Mouse (Mus musculus): ENCODE results near the gene Emilin1. TPM values are rescaled to one million over a fixed set of nuclear protein-coding genes. Genes with fewer than 3 reads are reported as not detected.

Gene Emilin1
- polyA plus RNA-seq, 1 experiment from 2014 or later, result 244 TPM

- Histone ChIP-seq H3K4me1 (peaks cover 21% of the 10 kb centered on the region), H3K36me3 (peaks cover 20% of the 10 kb centered on the region), H3K4me2 (replicated peaks) (peak overlapping the region; percentile 74), H3K9ac (no peak overlapping the region), H3K4me3 (replicated peaks) (peak overlapping the region; percentile 85), H3K9me3 (replicated peaks) (no peaks in the 10 kb centered on the region), H3K27ac (replicated peaks) (no peak overlapping the region), H3K27me3 (no peaks in the 10 kb centered on the region)
- ATAC-seq (ENCODE audit: insufficient number of reproducible peaks, low FRiP score, low TSS enrichment, low read depth), result no peak
- 82% methylated on average over 2 of the region's 2 CpGs for WGBS
Measured at GRCm38 (mm10) chr5:30960814-30961213, 47.6 kb downstream of the Emilin1 start.

- Histone ChIP-seq H3K27ac (replicated peaks) (no peak overlapping the region), H3K4me1 (peaks cover 21% of the 10 kb centered on the region), H3K4me3 (replicated peaks) (no peak overlapping the region), H3K9me3 (replicated peaks) (no peaks in the 10 kb centered on the region), H3K27me3 (no peaks in the 10 kb centered on the region), H3K4me2 (replicated peaks) (no peak overlapping the region), H3K9ac (no peak overlapping the region), H3K36me3 (peaks cover 17% of the 10 kb centered on the region)
- ATAC-seq (ENCODE audit: insufficient number of reproducible peaks, low FRiP score, low TSS enrichment, low read depth), result no peak
- 74% methylated on average over 10 of the region's 10 CpGs for WGBS
Measured at GRCm38 (mm10) chr5:30961545-30962505, 48.6 kb downstream of the Emilin1 start.

GRCm38 (mm10) chr5:30963916-30964315, 50.7 kb downstream of the Emilin1 start:
- 70% methylated on average over 3 of the region's 3 CpGs for WGBS
- H3K27me3 ChIP-seq, result no peaks in the 10 kb centered on the region
- H3K4me1 ChIP-seq, result peaks cover 6% of the 10 kb centered on the region
- no peak overlapping the region for H3K9ac ChIP-seq
- H3K36me3 ChIP-seq, result 0 out of 2 replicates have a peak, but pooled peaks cover under 1% of the 10 kb centered on the region
- H3K4me3 ChIP-seq (replicated peaks), result no peak overlapping the region
- H3K27ac ChIP-seq (replicated peaks), result no peak overlapping the region
- no peak overlapping the region for H3K4me2 ChIP-seq (replicated peaks)
- H3K9me3 ChIP-seq (replicated peaks), result no peaks in the 10 kb centered on the region
- no peak for ATAC-seq (ENCODE audit: insufficient number of reproducible peaks, low FRiP score, low TSS enrichment, low read depth)

GRCm38 (mm10) chr5:30966189-30966588, 53.0 kb downstream of the Emilin1 start:
- 91% methylated on average over 4 of the region's 4 CpGs for WGBS
- Histone ChIP-seq H3K27ac (replicated peaks) (no peak overlapping the region), H3K4me1 (no peaks in the 10 kb centered on the region), H3K9me3 (replicated peaks) (no peaks in the 10 kb centered on the region), H3K4me3 (replicated peaks) (no peak overlapping the region), H3K27me3 (no peaks in the 10 kb centered on the region), H3K36me3 (no peaks in the 10 kb centered on the region), H3K4me2 (replicated peaks) (no peak overlapping the region), H3K9ac (no peak overlapping the region)
- ATAC-seq (ENCODE audit: insufficient number of reproducible peaks, low FRiP score, low TSS enrichment, low read depth), result no peak

- WGBS, result 69% methylated on average over 8 of the region's 8 CpGs
- no peak for ATAC-seq (ENCODE audit: insufficient number of reproducible peaks, low FRiP score, low TSS enrichment, low read depth)
- H3K4me1 ChIP-seq, result no peaks in the 10 kb centered on the region
Measured at GRCm38 (mm10) chr5:30968416-30968815, 55.2 kb downstream of the Emilin1 start, which contains the start of gene Tcf23. Gene Tcf23, plus strand, starts transcription at chr5:30968662.

GRCm38 (mm10) chr5:30969440-30969839, 56.2 kb downstream of the Emilin1 start:
- no peaks in the 10 kb centered on the region for H3K4me1 ChIP-seq
- no peak overlapping the region for H3K27ac ChIP-seq (replicated peaks)
- 73% methylated on average over 2 of the region's 2 CpGs for WGBS
- H3K4me2 ChIP-seq (replicated peaks), result no peak overlapping the region
- H3K9ac ChIP-seq, result no peak overlapping the region
- no peak overlapping the region for H3K4me3 ChIP-seq (replicated peaks)
- no peak for ATAC-seq (ENCODE audit: insufficient number of reproducible peaks, low FRiP score, low TSS enrichment, low read depth)
- H3K9me3 ChIP-seq (replicated peaks), result no peaks in the 10 kb centered on the region
- no peaks in the 10 kb centered on the region for H3K27me3 ChIP-seq
- no peaks in the 10 kb centered on the region for H3K36me3 ChIP-seq

More at GRCm38 (mm10) chr5:30968416-30968815, 55.2 kb downstream of the Emilin1 start, which contains the start of gene Tcf23:
- H3K9me3 ChIP-seq (replicated peaks), result no peaks in the 10 kb centered on the region
- no peak within 1 kb of the TSS for H3K4me2 ChIP-seq (replicated peaks)
- H3K27me3 ChIP-seq, result no peaks in the 10 kb centered on the region
- no peak within 1 kb of the TSS for H3K27ac ChIP-seq (replicated peaks)
- no peak within 1 kb of the TSS for H3K4me3 ChIP-seq (replicated peaks)
- no peak within 1 kb of the TSS for H3K9ac ChIP-seq
- H3K36me3 ChIP-seq, result no peaks in the 10 kb centered on the region

Other genes starting within 250 kb of the Emilin1 start
- gene Cenpa, start 246.6 kb upstream of the Emilin1 start, polyA plus RNA-seq (2015; fragmentation: Nextera tagmentation; extraction: Ambion mirVana), result 216 and 218 TPM in 2 replicates
- 9.8 and 13.9 TPM in 2 replicates for gene Dpysl5, start 201.8 kb upstream of the Emilin1 start, polyA plus RNA-seq (2015; fragmentation: Nextera tagmentation; extraction: Ambion mirVana)
- 36.6 and 46.1 TPM in 2 replicates for gene Mapre3, start 98.8 kb upstream of the Emilin1 start, polyA plus RNA-seq (2015; fragmentation: Nextera tagmentation; extraction: Ambion mirVana)
- gene Tmem214, start 45.4 kb upstream of the Emilin1 start, polyA plus RNA-seq (2015; fragmentation: Nextera tagmentation; extraction: Ambion mirVana), result 90.0 and 100.0 TPM in 2 replicates
- 22.1 and 28.7 TPM in 2 replicates for gene Agbl5, start 24.7 kb upstream of the Emilin1 start, polyA plus RNA-seq (2015; fragmentation: Nextera tagmentation; extraction: Ambion mirVana)
- 482 and 502 TPM in 2 replicates for gene Ost4, start 5.6 kb upstream of the Emilin1 start, polyA plus RNA-seq (2015; fragmentation: Nextera tagmentation; extraction: Ambion mirVana)
- gene Khk, start 8.0 kb downstream of the Emilin1 start, polyA plus RNA-seq (2015; fragmentation: Nextera tagmentation; extraction: Ambion mirVana), result 23.8 and 25.6 TPM in 2 replicates
- gene Cgref1, start 32.2 kb downstream of the Emilin1 start, polyA plus RNA-seq (2015; fragmentation: Nextera tagmentation; extraction: Ambion mirVana), result 32.1 and 34.0 TPM in 2 replicates
- 125 and 130 TPM in 2 replicates for gene Preb, start 47.0 kb downstream of the Emilin1 start, polyA plus RNA-seq (2015; fragmentation: Nextera tagmentation; extraction: Ambion mirVana)
- gene Tcf23, start 55.3 kb downstream of the Emilin1 start, polyA plus RNA-seq (2015; fragmentation: Nextera tagmentation; extraction: Ambion mirVana), result 0.08 TPM in 1 of 2 replicates, not detected in the other
- 173 and 174 TPM in 2 replicates for gene Atraid, start 134.9 kb downstream of the Emilin1 start, polyA plus RNA-seq (2015; fragmentation: Nextera tagmentation; extraction: Ambion mirVana)
- gene Slc5a6, start 135.5 kb downstream of the Emilin1 start, polyA plus RNA-seq (2015; fragmentation: Nextera tagmentation; extraction: Ambion mirVana), result 10.8 and 12.0 TPM in 2 replicates
- gene Cad, start 141.4 kb downstream of the Emilin1 start, polyA plus RNA-seq (2015; fragmentation: Nextera tagmentation; extraction: Ambion mirVana), result 23.5 and 26.4 TPM in 2 replicates
- gene Dnajc5g, start 192.9 kb downstream of the Emilin1 start, polyA plus RNA-seq (2015; fragmentation: Nextera tagmentation; extraction: Ambion mirVana), result not detected in 2 replicates
- 0.60 and 0.92 TPM in 2 replicates for gene Slc30a3, start 194.8 kb downstream of the Emilin1 start, polyA plus RNA-seq (2015; fragmentation: Nextera tagmentation; extraction: Ambion mirVana)
- 10.2 and 13.7 TPM in 2 replicates for gene Trim54, start 203.3 kb downstream of the Emilin1 start, polyA plus RNA-seq (2015; fragmentation: Nextera tagmentation; extraction: Ambion mirVana)
- not detected in 2 replicates for gene Ucn, start 225.4 kb downstream of the Emilin1 start, polyA plus RNA-seq (2015; fragmentation: Nextera tagmentation; extraction: Ambion mirVana)
- gene Mpv17, start 240.8 kb downstream of the Emilin1 start, polyA plus RNA-seq (2015; fragmentation: Nextera tagmentation; extraction: Ambion mirVana), result 67.3 and 73.4 TPM in 2 replicates

Data from embryonic facial prominence, embryonic 15.5 days (tissue).